Mouse (Mus musculus) adipocyte (in vitro differentiated cells): Measurements from ENCODE around the gene Ahcy.
"Not testable (repeated sequence)": the region's sequence is repeated elsewhere in the genome, so short reads cannot be mapped to it uniquely, and the experiment has no call there.

ENCODE experiments used
- DNase-seq: peaks from one replicate; pipeline ENCODE4 v3.0.0-alpha.2; 2016; ENCODE audit warnings: low spot score

Ahcy gene

GRCm38 (mm10) chr2:155074766-155075330, 551 bp upstream of the Ahcy start:
- DNase-seq = no peak

DNA sequence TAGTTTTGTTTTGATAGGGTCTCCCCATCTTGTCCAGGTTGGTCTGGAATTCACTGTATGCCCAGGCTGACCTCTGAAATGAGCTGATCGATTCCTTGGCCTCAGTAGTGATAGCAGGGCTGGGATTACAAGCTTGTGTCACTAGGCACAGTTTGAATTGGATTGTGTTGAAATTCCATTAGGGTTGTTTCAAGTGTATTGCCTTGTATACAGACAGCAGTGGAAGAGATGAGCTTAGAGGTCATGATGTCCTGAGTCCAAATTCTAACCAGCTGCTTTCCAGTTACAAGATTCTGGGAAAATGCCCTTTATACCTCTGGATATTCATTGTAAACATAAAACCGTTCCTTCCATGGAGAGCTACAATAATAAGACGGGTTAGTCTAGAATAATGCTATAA, 950 bp downstream of the Ahcy start:
- DNase-seq = no peak

DNA sequence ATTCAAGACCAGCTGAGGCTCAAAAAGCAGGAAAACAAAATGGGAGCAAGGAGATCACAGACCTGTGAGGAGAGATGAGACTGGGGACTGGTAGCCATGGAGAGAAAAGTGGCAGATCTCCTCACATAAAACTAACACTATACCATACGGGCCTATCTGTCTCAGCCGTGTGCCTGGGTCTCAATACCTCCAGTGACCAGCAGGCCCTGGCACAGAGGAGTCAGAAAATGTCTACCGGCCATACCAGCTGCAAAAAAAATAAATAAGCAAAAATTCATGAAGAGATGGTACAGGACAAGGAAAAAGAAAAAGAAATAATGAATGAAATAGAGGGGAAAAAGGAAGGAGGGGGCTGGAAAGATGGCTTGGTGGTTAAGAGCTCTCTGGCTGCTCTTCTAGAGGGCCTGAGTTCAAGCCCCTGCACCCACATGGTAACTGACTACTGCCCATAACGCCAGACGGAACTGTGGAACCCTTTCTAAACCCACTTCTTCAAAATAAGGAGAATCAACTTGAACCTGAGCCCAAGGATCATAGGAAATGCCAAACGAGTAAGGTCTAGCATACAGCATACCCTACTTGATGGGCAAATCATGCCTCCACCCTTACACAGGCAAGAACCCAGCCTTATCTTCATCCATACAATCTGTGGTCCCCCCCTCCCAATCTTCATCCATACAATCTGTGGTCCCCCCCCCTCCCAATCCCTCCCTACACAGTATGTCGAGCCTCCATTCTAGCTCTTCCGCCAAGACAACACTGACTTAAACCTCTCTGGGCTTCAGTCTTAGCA, 1.7 kb downstream of the Ahcy start:
- no peak for DNase-seq

DNA sequence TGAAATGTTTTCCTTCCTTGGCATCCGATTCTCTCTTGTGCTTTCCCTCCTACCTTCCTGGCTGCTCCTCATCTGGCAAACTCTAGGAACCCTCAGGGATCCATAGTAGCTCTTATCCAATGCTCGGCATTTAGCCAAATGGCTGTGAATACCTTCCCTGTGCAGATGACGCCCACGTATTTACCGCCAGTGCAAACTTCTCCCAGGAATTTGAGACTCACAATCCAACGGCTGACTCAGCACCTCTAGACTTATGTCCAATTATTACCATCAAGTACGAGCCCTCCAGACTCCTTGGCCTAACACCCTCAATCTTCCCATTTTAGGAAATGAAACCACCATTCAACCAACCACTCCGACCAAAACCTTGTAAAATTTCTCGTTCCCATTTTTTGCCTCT, 3.3 kb downstream of the Ahcy start:
- DNase-seq = no peak

- no peak for DNase-seq
These were observed 16.9 kb downstream of the Ahcy start for GRCm38 (mm10) chr2:155057361-155057760.

DNA sequence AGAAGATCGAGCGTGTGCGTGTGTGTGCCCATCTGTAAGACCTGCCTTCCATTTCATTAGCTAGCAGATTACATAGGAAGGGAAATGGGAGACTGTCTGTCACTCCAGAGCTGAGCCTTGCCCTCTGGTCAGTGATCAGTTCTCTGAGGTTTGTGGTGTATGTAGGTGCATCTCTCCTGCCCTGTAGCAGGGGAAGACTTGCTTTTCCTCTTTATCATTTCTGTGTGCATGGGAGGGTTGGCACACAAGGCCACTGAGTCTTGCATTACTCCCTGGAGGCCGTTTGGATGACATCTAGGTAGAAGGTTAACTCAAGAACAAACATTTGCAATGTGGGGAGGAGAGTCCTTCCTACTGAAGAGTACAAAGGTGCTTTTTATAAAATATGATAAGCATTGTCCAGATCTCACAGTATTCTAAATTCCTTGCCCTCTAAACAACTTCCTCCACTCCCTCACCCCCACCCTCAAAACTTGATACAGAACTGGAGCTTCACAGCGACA, 18.2 kb downstream of the Ahcy start:
- DNase-seq = peak; percentile 20

GRCm38 (mm10) chr2:155054672-155055071, 19.6 kb downstream of the Ahcy start:
- DNase-seq = no peak

DNA sequence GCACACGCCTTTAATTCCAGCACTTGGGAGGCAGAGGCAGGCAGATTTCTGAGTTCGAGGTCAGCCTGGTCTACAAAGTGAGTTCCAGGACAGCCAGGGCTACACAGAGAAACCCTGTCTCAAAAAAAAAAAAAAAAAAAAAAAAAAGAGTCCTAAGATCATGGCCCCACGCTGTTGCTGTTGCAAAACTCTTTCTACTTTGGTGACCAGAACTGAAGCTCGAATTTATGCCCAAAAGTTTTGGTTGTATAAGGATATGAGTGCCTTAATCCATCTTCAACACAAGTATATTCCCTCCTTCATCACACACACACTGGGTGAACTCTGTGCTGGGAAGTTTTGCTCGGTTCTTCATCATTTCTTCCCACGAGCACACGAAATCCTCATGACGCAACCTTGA, 20.8 kb downstream of the Ahcy start:
- DNase-seq = not testable (repeated sequence)

DNA sequence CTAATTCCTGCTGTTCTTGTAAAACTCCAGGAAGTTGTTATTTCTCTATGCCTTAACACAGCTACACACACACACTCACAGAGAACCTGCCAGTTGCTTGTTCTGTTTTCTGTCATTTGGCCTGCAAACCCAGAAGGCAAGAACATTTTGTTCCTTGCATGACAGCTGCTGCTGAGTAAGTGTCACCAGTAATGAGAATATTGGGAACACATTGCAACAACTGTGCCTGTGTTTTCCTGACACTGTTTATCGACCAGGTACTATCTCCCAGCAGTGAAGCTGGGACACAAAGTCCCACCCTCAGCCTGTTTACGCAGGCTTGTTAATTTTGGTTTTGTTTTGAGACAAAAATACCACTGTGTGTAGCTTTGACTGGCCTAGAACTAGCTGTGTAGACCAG, 21.6 kb downstream of the Ahcy start:
- DNase-seq = peak; percentile 73

GRCm38 (mm10) chr2:155051622-155052351, 22.5 kb downstream of the Ahcy start:
- DNase-seq = no peak

GRCm38 (mm10) chr2:155050504-155051236, 23.6 kb downstream of the Ahcy start:
- DNase-seq = peak; percentile 98

DNA sequence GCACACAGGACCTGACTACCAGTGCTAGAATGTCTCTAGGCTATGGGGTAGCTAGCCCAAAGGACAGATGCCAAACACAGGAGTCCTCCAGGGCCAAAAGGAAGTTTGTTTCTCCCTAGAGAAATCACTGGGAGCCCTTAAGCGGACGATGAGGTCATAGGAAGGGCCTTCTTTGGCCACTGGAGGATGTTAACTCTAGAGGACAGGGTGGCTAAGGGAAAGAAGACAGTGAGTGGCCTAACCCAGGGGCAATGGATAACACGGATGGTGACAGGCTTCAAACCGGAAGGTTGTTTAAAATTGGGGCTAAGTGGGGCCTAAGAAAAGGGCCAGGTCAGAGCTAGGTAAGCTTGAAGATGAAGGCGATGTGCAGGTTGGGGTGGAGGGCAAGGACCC, 24.2 kb downstream of the Ahcy start:
- DNase-seq = peak; percentile 64

GRCm38 (mm10) chr2:155047452-155048178, 26.7 kb downstream of the Ahcy start:
- no peak for DNase-seq

DNA sequence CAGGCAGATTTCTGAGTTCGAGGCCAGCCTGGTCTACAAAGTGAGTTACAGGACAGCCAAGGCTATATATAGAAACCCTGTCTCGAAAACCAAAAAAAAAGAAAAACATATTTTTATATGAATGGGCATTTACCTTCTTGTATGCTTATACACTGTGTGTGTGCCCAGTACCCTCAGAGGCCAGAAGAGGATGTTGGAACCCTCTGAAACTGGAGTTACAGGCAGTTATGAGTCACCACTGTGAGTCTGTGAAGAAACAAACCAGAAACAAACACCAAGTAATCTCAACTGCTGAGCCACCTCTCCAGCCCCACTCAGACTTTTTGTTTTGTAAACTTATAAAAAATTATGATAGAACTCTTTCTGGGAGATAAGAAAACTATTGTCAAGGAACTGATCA, 27.5 kb downstream of the Ahcy start:
- DNase-seq = no peak

DNA sequence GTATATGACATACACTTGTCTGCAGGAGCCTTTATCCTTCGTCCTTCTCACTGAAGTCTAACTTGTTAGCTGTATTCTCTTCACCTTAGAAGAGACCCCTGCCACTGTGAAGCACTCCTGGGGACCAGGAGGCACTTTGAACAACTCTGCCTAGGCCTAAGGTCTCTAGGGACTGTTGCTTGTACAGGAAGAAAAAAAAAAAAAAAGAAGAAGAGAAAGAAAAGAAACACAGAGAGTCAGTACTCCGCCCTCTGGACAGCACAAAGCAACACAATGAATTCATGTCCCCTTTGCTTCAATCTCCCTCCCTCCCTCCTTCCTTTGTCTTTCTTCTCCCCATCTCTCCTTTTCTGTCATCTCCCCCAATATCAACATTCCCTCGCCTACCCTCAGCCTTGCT, 29.2 kb downstream of the Ahcy start:
- no peak for DNase-seq

- no peak for DNase-seq
These were observed 29.8 kb downstream of the Ahcy start for GRCm38 (mm10) chr2:155044542-155044941.

GRCm38 (mm10) chr2:155039956-155040355, 34.3 kb downstream of the Ahcy start:
- no peak for DNase-seq

GRCm38 (mm10) chr2:155032938-155033710, 41.2 kb downstream of the Ahcy start:
- DNase-seq = no peak

DNA sequence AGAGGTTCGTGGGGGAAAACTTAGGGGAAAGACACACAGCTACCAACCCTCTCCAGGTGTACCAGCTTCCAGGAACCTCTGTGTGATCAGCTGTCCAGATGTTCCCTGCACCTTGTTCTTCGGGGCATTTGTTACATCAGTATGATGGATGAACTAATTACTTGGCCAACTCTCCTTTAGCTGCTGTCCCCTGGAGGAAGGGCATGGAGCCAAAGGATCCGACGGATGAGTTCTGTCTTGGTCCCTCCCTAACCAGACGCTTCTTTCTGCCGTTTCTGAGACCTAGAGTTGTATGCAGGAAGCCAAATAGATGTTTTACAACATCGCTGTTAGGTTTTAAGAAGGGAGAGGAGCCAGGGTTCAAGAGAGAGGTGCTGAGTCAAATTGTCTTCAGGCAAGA, 43.5 kb downstream of the Ahcy start:
- no peak for DNase-seq

DNA sequence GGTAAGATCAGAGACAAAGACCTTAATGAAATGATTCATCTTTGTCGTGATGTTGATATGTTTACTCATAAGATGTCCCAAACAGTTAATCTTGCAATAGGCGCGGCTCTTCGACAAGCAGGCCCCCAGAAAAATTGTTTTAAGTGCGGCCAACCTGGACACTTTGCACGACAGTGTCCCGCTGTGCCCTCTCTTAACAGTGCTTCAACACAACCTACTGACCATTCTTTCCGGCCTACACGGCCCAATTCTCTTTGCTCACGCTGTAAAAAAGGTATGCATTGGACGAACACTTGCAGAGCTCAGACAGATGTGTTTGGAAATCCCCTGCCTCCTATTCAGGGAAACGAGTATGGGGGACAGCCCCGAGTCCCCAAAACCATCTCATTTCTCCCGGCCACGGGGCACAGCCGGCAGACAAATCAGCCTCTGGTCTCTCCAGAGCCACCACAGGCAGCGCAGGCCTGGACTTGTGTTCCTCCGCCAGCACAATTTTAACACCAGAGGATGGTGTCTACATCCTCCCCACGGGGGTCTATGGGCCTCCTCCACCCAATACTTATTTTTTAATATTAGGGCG, 54.0 kb downstream of the Ahcy start:
- DNase-seq = not testable (repeated sequence)
